Mouse (Mus musculus): ENCODE data around the gene Lclat1. TPM values are rescaled to one million over a fixed set of nuclear protein-coding genes. Genes with fewer than 3 reads are reported as not detected.
"Not testable (repeated sequence)": the region's sequence is repeated elsewhere in the genome, so short reads cannot be mapped to it uniquely, and the experiment has no call there.

Lclat1 gene
- total RNA-seq, 2 experiments from 2014 or later: 39.4 to 48.0 TPM

DNA sequence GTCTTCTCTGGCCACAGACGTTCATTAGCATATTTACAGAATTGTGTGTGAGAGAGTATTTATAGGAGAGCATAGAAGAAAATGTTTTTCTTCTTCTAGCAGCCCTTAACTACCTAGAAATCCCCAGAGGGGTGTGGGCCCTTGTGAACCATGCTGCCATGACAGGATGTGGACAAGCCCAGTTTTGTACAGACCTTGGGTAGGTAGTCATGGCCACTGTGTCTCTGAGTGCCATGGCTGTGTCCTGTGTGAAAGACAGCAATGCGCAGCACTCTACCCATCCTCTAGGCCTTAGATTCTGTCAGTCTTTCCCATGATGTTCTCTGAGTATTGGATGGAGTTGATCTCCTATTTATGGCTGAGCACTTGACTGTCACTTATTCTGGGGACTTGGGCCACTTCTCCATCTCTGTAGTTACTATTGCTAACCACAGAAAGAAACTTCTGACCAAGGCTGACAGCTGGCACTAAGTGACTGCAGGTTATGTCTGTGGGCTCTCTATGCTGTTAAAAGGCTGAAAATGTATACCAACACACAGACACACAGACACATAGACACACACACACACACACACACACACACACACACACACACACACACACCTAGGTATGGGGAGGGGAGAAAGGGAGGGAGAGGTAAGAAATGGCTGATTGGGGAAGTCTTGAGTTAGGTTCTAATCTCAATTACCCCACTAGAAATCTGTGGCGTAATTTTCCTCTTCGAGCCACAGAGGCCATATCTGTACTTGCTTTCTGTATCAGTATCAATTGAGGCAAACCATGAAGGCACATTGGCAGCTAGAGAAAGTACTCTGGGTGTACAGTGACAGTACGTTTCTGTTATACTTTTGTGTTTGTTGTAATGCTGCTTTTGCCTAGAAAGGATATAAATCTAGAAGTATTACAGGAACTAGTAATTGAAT lies 29.0 kb downstream of the Lclat1 start:
- DNase-seq: no peak

DNA sequence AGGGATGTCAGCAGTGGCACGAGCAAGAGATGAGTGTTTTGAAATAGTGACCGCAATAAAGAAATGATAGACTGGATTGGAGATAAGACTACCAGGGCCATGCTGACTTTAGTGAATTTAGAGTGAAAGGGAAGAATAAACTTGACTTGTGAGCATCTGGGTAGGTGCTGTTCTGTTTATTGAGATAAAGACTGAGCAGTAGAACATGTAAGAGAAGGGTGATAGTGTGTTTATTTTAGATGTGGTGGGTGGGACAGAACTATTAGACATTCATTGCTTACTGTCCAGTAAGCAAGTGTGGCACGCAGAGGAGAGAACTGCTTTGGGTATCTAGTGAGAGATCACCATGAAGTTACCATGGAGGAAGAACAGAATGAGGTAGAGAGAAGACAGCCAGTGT lies 30.4 kb downstream of the Lclat1 start:
- no peak for DNase-seq

DNA sequence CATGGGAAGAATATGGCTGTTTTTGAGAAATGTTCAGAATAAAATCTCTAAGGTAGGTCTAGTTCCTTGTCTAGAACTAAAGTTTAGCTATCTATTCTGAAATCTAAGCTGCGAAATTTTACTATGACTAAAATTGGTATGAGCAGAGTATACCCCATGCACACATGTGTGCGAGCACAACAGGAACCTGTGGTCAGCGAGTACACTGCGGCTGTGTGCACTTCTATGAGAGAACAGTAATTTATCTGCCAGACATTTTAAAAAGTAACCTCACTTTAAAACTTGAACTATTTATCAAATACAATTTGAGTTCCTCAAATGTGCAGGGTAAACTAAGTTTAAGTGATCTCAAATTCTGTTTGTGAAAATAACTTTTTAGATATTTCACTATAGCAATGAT lies 34.2 kb downstream of the Lclat1 start:
- no peak for DNase-seq

DNA sequence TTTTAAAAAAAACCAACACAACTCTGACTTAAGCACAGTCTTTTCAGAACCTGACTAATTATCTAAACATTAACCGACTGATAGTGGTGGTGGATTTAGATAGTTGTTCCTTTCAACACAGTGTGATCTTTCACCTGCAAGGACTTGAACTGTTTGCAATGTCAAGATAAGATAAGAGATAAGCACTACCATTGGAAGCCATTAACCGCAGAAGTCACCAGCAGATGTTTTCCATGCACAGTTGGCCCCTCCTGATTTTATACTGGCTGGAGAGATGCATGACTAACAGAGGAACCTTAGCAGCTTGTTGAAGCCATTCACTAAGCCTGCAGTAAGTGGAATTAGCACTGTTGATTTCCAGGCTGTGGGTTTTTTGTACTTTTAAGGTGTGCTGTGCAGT lies 34.7 kb downstream of the Lclat1 start:
- DNase-seq: no peak

DNA sequence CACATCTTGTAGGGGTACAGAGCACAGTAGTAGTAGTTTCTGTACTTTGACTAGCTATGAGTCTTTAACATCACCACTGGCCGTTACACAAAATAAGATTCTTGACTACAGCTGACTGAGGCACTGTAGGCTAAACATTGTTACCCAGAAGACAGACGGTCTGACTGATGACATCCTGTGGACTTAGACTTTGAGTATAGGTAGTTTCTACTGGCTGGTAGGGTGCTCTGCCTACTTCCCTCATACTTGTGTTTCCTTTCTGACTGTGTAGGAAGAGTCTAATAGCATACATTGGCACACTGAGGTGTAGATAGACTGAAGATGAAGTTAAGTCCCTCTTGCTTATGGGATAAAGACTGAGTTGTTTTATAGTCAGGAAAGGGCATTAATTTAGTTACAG lies 37.6 kb downstream of the Lclat1 start:
- DNase-seq: no peak

DNA sequence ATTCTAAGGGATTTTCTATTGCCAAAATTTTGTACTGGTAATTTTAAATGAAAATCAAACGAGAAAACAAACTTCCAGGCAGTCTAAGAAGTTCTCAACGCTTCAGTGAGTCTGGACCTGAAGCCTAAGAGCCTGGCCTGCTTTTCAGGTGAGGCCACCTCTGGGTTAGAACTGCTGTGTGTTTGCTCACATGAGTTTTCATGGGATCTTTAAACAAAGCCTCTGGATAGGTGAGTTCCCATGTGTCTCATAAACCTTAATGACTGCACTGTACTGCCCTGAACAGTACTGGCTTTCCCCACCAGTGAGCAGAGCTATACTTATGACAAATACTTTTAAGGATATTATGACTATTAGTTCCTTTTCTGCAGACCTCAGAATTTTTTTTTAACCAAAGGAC lies 40.8 kb downstream of the Lclat1 start:
- no peak for DNase-seq

DNA sequence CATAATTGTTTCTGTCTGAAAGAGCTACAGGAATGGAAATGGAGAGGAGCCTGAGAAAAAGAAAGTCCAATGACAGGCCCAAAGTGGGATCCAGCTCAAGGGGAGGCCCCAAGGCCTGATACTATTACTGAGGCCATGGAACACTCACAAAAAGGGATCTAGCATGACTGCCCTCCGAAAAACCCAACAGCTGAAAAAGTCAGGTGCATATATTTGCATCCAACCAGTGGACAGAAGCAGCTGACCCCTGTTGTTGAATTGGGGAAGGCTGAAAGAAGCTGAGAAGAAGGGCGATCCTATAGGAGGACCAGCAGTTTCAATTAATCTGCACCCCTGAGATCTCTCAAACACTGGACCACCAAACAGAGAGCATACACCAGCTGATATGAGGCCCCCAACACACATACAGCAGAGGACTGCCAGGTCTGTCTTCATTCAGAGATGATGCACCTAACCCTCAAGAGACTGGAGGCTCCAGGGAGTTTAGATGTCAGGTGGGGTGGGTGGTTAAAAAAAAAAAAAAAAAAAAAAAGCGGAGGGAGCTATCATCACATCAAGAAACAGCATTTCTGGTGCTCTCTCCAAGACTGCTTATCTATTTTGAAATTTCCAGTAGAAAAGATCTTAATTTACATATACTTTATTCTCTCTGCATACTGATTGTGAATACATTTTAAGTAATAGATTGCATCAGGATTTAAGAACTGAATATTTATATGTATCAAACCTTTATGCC lies 45.2 kb downstream of the Lclat1 start:
- not testable (repeated sequence) for DNase-seq

DNA sequence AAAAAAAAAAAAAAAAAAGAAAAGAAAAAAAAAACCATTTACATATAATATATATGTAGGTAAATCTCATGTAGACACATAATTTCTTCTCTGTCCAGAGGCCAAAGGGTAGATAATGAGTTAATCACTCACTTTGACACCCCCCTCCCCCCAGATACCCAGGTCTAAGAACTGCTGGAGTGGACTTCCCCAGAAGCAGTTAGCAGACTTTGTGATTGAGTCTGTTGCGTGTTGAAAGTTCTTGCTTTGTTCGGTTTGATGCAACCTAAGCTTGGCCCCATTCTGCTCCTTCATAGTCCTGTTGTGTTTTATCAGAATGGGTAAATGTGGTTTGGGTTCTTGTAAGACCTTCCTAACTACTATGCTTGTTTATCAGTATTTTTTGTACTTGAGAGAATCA lies 45.9 kb downstream of the Lclat1 start:
- DNase-seq: no peak

DNA sequence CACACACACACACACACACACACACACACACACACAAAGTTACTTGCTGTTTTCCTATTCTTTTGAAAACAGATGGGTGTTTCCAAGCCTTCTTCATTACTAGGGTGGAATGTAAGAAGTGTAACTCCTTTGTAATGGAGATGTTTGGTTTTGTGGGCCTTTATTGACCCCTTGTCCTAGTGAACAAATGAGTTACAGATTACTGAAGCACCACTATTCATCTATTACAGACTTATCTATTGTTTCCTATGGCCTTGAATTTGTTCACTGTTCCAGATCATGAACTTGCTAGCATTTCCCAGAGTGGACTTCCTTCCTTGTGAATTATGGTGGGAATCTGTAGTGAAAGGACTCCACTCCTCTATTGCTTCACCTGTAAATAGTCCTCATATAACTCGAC lies 48.8 kb downstream of the Lclat1 start:
- DNase-seq: no peak

DNA sequence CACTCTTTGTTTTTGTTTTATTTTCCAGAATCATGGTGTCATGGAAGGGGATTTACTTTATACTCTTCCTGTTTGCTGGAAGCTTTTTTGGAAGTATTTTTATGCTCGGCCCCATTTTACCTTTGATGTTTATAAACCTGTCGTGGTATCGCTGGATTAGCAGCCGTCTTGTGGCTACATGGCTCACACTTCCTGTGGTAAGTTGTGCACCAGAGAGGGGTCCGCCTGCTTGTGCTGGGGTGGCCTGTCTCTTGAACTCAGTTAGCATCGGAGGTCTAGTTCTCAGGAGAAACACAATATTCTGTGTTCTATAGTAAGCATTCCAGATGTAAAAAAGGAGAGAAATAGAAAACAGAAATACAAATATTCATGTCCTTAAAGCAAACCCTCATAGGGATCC lies 54.0 kb downstream of the Lclat1 start:
- DNase-seq: no peak

DNA sequence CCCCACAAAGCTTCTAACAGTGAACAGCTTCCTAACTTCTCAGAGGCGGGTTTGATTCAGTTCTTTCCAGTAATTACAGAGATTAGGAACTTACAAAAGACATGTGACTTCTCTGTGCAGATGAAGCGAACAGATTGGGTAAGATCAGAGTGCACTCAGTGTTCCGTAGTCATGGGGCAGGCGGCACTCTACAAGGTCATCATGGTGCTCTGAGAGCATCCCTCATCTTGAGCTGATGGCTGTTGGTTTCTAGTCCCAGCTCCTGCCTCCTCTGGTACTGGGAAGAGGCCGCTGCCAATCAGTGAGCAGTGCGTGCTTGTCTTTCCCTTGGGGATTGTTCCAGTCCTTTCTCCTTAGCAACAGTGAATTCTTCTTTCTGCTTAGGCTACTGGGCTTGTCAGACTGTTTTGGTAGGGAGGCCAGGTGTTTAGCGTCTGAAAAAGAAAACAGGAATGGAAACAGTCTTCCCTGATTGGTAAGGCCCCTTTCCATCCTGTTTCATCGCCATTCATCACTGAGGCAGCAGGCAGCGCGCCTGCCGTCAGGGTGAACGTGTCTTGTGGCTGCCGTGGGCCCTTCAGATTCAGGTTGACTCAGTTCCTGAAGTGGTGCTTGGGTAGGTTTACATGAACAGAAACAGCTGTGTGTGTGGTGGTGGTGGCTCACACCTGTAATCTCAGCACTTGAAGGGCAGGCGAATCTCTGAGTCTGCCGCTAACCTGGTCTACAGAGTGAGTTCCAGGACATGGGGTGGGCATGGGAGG lies 54.8 kb downstream of the Lclat1 start:
- DNase-seq: no peak

DNA sequence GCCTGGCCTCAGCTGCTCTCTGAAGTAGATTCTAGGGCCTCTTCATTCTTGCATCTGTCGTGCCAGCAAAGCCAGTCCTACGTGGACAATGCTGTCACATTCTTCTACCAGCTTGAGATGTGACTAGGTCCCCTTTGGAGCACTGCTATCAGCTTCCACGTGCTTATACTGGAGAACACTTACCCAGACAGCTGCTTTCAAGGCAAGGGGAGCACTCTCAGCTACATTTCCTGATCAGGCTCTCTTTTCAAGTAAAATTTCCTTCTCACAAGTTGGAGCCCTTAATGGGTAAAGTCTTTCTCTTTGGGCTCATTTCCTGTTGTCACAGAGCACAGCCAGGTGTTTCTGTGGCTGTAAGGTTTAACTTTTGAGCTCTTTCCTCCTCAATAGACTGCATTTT lies 55.8 kb downstream of the Lclat1 start:
- no peak for DNase-seq

DNA sequence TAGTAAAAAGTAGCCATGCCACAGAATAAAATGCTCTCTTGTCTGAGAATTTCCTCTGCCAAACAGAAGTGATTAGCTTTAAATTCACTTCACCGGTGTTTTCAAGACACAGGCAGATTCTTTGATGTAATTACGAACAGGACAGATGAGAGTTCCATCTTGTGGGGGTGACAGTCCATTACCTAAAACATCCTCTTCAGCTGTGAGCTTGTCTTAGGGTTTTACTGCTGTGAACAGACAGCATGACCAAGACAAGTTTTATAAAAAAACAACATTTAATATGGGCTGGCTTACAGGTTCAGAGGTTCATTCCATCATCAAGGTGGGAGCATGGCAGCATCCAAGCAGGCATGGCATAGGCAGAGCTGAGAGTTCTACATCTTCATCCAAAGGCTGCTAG lies 56.3 kb downstream of the Lclat1 start:
- DNase-seq: no peak

DNA sequence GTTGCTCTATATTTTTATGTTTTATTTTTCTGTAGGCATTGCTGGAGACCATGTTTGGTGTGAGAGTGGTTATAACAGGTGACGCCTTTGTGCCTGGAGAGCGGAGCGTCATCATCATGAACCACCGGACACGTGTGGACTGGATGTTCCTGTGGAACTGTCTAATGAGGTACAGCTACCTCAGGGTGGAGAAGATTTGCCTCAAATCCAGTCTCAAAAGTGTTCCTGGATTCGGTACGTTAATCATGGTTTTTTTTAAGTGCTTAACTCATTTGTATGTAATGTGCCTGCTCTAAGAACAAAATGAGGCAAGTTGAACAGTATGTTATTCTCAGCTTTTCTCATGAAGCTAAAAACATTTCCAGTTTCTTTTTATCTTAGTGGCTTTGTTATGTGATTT lies 61.7 kb downstream of the Lclat1 start:
- DNase-seq: no peak

DNA sequence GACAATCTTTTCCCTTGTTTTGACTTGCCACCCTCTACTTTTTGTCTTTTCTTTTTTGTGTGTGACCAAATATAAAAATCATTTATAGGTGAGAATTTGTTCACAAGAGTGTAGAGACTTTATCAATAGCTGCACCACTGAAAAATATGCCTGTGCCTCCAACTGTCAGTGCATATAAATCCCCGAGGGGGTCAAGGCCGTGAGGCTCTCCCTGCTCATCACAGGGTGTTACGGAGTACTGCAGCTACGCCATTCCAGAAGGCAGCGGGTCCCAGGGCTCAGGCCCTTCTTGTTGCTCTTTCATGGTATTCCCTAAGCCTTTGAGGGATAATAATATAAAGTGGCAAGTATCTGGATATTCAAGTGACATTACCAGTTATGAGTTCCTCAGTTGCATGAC lies 62.4 kb downstream of the Lclat1 start:
- DNase-seq: peak; percentile 44 to 54

DNA sequence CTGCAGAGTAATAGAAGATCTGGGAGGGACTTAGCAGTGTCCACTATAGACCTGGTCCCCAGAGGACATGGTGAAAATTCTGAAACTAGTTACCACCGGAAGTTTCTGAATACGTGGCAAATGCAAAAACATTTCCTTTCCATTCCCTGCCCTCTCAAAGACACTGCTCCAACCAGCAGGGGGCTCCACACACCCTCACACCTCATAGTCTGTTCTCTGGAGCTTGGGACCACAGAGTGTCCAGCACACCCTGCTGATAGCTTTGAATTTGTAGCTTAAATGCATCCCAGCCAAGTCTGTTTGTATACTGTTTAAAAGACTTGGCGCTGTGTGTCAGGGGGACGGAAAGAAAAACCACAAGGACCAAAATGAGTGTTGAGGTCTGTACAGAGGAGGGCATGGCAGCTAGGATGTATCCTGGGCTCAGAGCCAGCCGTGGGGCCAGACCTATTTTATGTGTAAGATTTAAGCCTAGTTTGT lies 66.3 kb downstream of the Lclat1 start:
- DNase-seq: peak; percentile 69 to 83

DNA sequence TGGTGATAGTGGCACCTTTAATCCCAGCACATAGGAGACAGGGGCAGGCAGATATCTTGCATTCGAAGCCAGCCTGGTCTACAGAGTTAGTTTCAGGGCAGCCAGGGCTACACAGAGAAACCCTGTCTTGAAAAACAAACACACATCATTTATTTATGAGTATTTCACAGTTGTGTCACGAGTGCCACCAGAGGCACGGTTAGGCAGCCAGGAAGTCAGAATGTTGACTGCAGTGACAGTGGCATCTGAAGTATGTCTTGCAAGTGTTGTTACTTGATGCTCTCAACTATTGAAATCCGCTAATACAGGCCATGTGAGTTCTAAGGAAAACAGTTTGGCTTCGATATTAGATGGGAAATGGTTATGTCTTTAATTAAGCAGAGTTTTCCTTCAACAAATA lies 67.9 kb downstream of the Lclat1 start:
- no peak for DNase-seq

DNA sequence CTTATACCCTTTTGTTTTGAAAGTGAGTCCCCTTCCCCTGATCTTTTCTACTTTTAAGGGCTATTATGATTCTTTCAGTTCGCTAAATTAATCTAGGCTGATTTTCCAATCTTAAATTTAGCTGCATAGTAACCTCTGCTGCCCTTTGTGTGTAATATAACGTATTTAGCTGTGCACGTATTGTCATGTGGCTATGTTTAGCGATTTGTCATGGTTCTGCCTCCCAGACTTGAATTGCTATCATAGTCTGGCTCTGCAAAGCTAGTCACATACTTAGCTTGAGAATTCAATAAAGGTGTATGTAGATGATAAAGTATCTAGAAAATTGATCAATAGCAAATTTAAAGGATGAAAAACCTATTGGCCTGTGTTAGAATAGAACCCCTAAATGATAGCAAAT lies 69.3 kb downstream of the Lclat1 start:
- DNase-seq: no peak

DNA sequence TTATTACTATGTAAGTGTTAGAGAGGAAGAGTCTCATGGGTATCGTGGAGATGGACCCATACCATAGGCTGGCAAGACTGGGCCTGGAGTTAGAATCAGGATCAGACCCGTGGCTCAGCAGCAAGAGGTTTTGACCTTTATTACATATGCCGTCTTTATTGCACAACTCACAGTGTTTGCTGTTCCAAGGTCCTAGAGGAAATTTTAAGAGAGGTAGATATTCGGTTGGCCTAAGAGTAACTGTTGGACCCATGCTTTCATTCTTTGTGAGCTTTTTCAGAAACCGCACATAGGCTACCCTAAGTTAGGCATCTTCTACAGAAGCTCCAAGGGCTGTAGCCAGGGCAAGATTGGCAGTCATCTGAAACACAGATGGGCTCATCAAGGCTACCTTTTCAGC lies 79.1 kb downstream of the Lclat1 start:
- no peak for DNase-seq

DNA sequence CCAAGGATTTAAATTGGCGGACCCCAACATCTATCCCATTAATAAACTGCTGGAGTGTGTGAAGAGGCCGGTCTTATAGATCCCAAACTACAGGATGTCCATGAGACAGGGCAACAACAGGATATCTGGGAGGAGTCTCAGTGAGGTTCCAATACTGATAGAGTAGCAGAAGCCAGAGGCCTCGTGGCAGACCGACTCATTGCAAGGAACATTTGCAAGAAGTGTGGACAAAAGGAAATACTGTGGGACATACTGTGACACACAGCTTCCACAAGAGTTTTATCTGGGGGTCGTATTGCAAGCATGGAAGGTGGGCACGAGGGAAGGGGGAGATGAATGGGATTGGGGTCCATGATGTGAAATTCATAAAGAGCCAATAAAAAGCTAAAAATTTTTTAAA lies 86.4 kb downstream of the Lclat1 start:
- DNase-seq: no peak

DNA sequence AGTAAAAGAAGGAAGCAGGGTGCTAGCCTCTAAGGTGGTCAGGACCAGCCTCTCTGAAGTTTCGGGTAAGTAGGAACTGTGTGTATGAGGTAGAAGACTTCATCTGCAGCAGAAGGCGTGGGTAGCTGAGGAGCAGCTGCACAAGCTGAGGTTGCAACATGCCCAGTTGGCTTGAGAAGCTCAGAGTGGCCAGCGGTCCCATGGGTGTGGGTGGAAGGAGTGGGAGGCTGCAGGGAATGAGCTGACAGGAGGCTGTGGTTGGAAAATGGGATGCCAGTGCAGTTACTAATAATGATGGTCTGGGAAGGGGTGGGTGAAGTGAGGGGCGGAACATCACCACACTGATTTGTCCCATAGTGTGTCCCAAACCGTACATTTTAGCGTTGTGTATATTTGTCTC lies 86.8 kb downstream of the Lclat1 start:
- peak; percentile 32 to 50 for DNase-seq

DNA sequence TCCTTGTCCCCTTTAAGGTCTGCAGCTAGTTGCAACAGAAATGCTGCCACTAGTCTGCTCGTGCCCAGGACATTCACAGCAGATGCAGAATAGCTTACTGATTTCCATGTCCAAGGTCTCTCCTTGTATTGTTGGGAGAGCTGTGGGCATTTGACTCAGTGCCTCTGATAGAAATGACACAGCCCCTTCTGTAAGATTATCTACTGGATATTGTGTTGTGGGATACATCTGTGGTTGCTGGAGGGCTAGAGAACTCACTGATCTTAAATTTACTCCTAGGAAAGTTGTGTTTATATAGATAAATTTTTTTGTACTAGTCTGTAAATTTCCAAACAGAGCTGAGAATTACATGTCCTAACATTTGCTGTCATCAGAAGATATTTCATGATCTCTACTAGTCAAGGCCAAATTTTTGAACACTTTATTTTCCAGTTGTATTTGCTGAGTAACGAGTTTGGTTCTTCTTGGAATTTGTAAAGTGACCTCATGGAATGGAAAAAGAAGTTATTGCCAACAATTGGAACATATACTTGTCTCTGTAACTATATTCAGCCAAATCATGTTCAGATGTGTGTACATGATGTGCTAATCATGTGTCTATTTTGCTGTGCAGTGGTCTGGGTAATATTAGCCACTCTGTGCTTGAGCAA lies 87.4 kb downstream of the Lclat1 start:
- peak; percentile 11 to 20 for DNase-seq
